Mouse (Mus musculus) kidney, postnatal 36 days (tissue): ENCODE measurements at regions not wholly inside any gene's neighbourhood (a gene's known extent, or its start where the extent isn't known, plus 50 kb on each side); places are given as distances from the start of the nearest gene placed in this dataset.

Experiments used
- DNase-seq, 2 experiments: peaks; one replicate each; pipeline ENCODE4 v3.0.0; 2021 to 2022; ENCODE audit warnings: mixed read lengths in 2 of 2

GRCm38 (mm10) chr1:51596935-51597820 lies 119.0 kb upstream of the Nabp1 start:
- DNase-seq: peak; percentile 87 to 90

GRCm38 (mm10) chr1:51594666-51595065 lies 116.4 kb upstream of the Nabp1 start:
- no peak for DNase-seq

- no peak for DNase-seq
These were observed 115.6 kb upstream of the Nabp1 start for GRCm38 (mm10) chr1:51593621-51594441.

GRCm38 (mm10) chr1:51591886-51592285 lies 113.7 kb upstream of the Nabp1 start:
- DNase-seq: no peak

- DNase-seq: no peak
These were observed 112.6 kb upstream of the Nabp1 start for GRCm38 (mm10) chr1:51590606-51591400.

- DNase-seq: no peak
These were observed 106.8 kb upstream of the Nabp1 start for GRCm38 (mm10) chr1:51584925-51585424.

GRCm38 (mm10) chr1:51583871-51584270 lies 105.6 kb upstream of the Nabp1 start:
- no peak for DNase-seq

- DNase-seq: no peak
These were observed 101.8 kb upstream of the Nabp1 start for GRCm38 (mm10) chr1:51580074-51580473.

- no peak for DNase-seq
These were observed 99.5 kb upstream of the Nabp1 start for GRCm38 (mm10) chr1:51577701-51578100.

GRCm38 (mm10) chr1:51572314-51573078 lies 94.3 kb upstream of the Nabp1 start:
- DNase-seq: no peak

GRCm38 (mm10) chr1:51569625-51570024 lies 91.4 kb upstream of the Nabp1 start:
- DNase-seq: no peak

GRCm38 (mm10) chr1:51566170-51566649 lies 88.0 kb upstream of the Nabp1 start:
- DNase-seq: no peak

- peak; percentile 35 to 44 for DNase-seq
These were observed 78.4 kb upstream of the Nabp1 start for GRCm38 (mm10) chr1:51556616-51557015.

- DNase-seq: no peak
These were observed 75.5 kb upstream of the Nabp1 start for GRCm38 (mm10) chr1:51553738-51554137.

- no peak for DNase-seq
These were observed 73.4 kb upstream of the Nabp1 start for GRCm38 (mm10) chr1:51551624-51552023.

GRCm38 (mm10) chr1:51542801-51543200 lies 64.6 kb upstream of the Nabp1 start:
- no peak for DNase-seq

GRCm38 (mm10) chr1:51539634-51540033 lies 61.4 kb upstream of the Nabp1 start:
- DNase-seq: no peak

- DNase-seq: no peak
These were observed 60.6 kb upstream of the Nabp1 start for GRCm38 (mm10) chr1:51538836-51539235.

- no peak for DNase-seq
These were observed 59.6 kb upstream of the Nabp1 start for GRCm38 (mm10) chr1:51537765-51538360.

GRCm38 (mm10) chr1:51536076-51536475 lies 57.9 kb upstream of the Nabp1 start:
- no peak for DNase-seq

- no peak for DNase-seq
These were observed 57.2 kb upstream of the Nabp1 start for GRCm38 (mm10) chr1:51535414-51535813.
